Mouse (Mus musculus) midbrain, embryonic 11.5 days (tissue): ENCODE measurements around the gene Fastk. TPM values are rescaled to one million over a fixed set of nuclear protein-coding genes. Genes with fewer than 3 reads are reported as not detected.
"Not testable (repeated sequence)": the region's sequence is repeated elsewhere in the genome, so short reads cannot be mapped to it uniquely, and the experiment has no call there.

Experiments
- ATAC-seq: fragments of 200-750 bp; cut with Nextera tagmentation; 2 replicates; pipeline ENCODE4 v1.8.0; 2017; ENCODE audit warnings: moderate TSS enrichment, moderate library complexity; ENCODE audit not compliant: low FRiP score
- DNase-seq: peaks from one replicate; pipeline ENCODE4 v3.0.0; 2015; ENCODE audit warnings: low spot score; ENCODE audit errors: missing footprints
- H3K27ac ChIP-seq: fragments of 300-500 bp; sonication (generic); 2 replicates; pipeline ENCODE4 v1.5.1; 2014; ENCODE audit warnings: low read depth, low read length
- H3K27me3 ChIP-seq: fragments of 300-500 bp; sonication (generic); 2 replicates; pipeline ENCODE4 v1.6.1; 2014; ENCODE audit warnings: mild to moderate bottlenecking, low read length, moderate library complexity, mixed read lengths; ENCODE audit not compliant: control insufficient read depth, insufficient read depth
- H3K36me3 ChIP-seq: fragments of 300-500 bp; sonication (generic); 2 replicates; pipeline ENCODE4 v1.6.1; 2014; ENCODE audit warnings: mild to moderate bottlenecking, low read length, moderate library complexity, mixed read lengths; ENCODE audit not compliant: control insufficient read depth, insufficient read depth
- H3K4me1 ChIP-seq: fragments of 300-500 bp; sonication (generic); 2 replicates; pipeline ENCODE4 v1.6.1; 2014; ENCODE audit warnings: low read length; ENCODE audit not compliant: control insufficient read depth, insufficient read depth
- H3K4me2 ChIP-seq: fragments of 300-500 bp; sonication (generic); 2 replicates; pipeline ENCODE4 v1.6.1; 2014; ENCODE audit warnings: mild to moderate bottlenecking, moderate library complexity
- H3K4me3 ChIP-seq: fragments of 300-500 bp; sonication (generic); 2 replicates; pipeline ENCODE4 v1.5.1; 2014; ENCODE audit warnings: low read depth, low read length
- H3K9ac ChIP-seq: fragments of 300-500 bp; sonication (generic); 2 replicates; pipeline ENCODE4 v1.6.1; 2014; ENCODE audit warnings: low read length
- H3K9me3 ChIP-seq: fragments of 300-500 bp; sonication (generic); 2 replicates; pipeline ENCODE4 v1.6.1; 2016; ENCODE audit warnings: low read length; ENCODE audit not compliant: control insufficient read depth
- WGBS: fragments of 180-500 bp; shearing (Covaris S2); extraction: QIAGEN DNeasy Blood & Tissue Kit; methylation state at CpG from one replicate; pipeline ENCODE4 v1.1.7; 2014; 5-methylcytosine and 5-hydroxymethylcytosine counted together
- polyA plus RNA-seq: library from polyadenylated mRNA; unstranded; fragments of >200 nt; fragmentation: Nextera tagmentation; extraction: Ambion mirVana; gene quantifications from 2 replicates; pipeline ENCODE4 v1.2.1, GENCODE M21; 2014

Gene Fastk
- polyA plus RNA-seq, 1 experiment from 2014 or later: 84.6 TPM

- Histone ChIP-seq H3K4me1 (no peaks in the 10 kb centered on the region), H3K4me3 (no peak overlapping the region), H3K27me3 (no peaks in the 10 kb centered on the region), H3K9ac (no peak overlapping the region), H3K4me2 (no peak overlapping the region), H3K36me3 (peaks cover 4% of the 10 kb centered on the region; the same call in 1 of the 2 replicates), H3K9me3 (no peaks in the 10 kb centered on the region), H3K27ac (no peak overlapping the region)
- 81% methylated on average over 6 of the region's 6 CpGs for WGBS
- ATAC-seq (no peak), DNase-seq (no peak)
These were observed 40.3 kb downstream of the Fastk start for GRCm38 (mm10) chr5:24404594-24405360.

DNA sequence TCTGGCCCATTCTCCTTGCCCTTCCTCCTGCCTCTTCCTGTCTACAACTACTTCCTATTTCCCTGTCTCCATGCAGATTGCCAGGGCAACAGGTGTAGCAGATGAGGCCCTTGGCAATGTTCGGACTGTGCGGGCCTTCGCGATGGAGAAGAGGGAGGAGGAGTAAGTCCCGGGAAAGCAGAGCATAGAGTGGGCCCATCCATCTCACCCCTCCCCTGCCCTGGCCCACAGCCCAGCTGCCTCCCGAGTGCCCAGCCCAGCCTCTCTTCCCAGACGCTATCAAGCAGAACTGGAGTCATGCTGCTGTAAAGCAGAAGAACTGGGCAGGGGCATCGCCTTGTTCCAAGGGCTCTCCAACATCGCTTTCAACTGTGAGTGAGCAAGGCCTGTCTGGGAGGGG lies 43.1 kb downstream of the Fastk start:
- DNase-seq (no peak), ATAC-seq (no peak)
- WGBS: 89% methylated on average over 9 of the region's 9 CpGs
- Histone ChIP-seq H3K36me3 (peaks cover 4% of the 10 kb centered on the region; the same call in 1 of the 2 replicates), H3K4me1 (no peaks in the 10 kb centered on the region), H3K4me2 (no peak overlapping the region), H3K9ac (no peak overlapping the region), H3K4me3 (no peak overlapping the region), H3K9me3 (no peaks in the 10 kb centered on the region), H3K27me3 (no peaks in the 10 kb centered on the region), H3K27ac (no peak overlapping the region)

- Histone ChIP-seq H3K4me3 (no peak overlapping the region), H3K27me3 (no peaks in the 10 kb centered on the region), H3K4me2 (no peak overlapping the region), H3K9me3 (no peaks in the 10 kb centered on the region), H3K27ac (no peak overlapping the region), H3K36me3 (peaks cover 4% of the 10 kb centered on the region; the same call in 1 of the 2 replicates), H3K4me1 (no peaks in the 10 kb centered on the region), H3K9ac (no peak overlapping the region)
- no peak for ATAC-seq
- no peak for DNase-seq
- WGBS: 93% methylated on average over 5 of the region's 5 CpGs
These were observed 44.0 kb downstream of the Fastk start for GRCm38 (mm10) chr5:24400911-24401605.

DNA sequence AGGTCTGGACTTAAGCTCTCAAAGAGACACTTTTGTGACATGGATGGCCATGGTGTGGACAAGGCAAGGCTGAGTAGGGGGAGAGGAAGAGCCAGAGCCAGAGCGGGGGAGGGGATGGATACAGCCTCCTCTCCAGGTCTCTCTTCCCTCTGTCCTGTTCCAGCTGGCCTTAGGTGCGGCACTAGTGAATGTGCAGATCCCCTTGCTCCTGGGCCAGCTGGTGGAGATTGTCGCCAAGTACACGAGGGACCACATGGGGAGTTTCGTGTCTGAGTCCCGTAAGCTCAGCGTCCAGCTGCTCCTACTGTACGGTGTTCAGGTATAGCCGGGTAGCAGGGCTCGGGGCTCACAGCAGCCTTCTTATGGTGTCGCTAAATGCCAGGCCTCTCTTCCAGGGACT lies 44.7 kb downstream of the Fastk start:
- Histone ChIP-seq H3K27ac (no peak overlapping the region), H3K9ac (no peak overlapping the region), H3K9me3 (no peaks in the 10 kb centered on the region), H3K4me2 (no peak overlapping the region), H3K4me3 (no peak overlapping the region), H3K4me1 (no peaks in the 10 kb centered on the region), H3K36me3 (0 out of 2 replicates have a peak, but pooled peaks cover 2% of the 10 kb centered on the region), H3K27me3 (no peaks in the 10 kb centered on the region)
- DNase-seq (no peak), ATAC-seq (no peak)
- WGBS: 88% methylated on average over 11 of the region's 11 CpGs

GRCm38 (mm10) chr5:24399686-24400085 lies 45.4 kb downstream of the Fastk start:
- Histone ChIP-seq H3K4me1 (peaks cover 2% of the 10 kb centered on the region; the same call in 1 of the 2 replicates), H3K36me3 (0 out of 2 replicates have a peak, but pooled peaks cover 2% of the 10 kb centered on the region), H3K9me3 (no peaks in the 10 kb centered on the region), H3K4me3 (no peak overlapping the region), H3K27me3 (no peaks in the 10 kb centered on the region), H3K4me2 (no peak overlapping the region), H3K27ac (no peak overlapping the region), H3K9ac (no peak overlapping the region)
- ATAC-seq (no peak), DNase-seq (no peak)
- WGBS: 87% methylated on average over 10 of the region's 10 CpGs

DNA sequence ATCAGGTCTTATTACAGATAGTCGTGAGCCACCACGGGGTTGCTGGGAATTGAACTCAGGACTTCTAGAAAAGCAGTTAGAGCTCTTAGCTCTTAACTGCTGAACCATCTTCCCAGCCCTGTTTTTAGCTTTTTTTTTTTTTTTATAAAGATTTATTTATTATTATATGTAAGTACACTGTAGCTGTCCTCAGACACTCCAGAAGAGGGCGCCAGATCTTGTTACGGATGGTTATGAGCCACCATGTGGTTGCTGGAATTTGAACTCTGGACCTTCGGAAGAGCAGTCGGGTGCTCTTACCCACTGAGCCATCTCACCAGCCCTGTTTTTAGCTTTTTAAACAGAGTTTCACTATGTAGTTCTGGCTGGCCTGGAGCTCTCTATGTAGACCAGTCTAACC lies 48.8 kb downstream of the Fastk start:
- not testable (repeated sequence) for H3K4me1 ChIP-seq, H3K9ac ChIP-seq, H3K36me3 ChIP-seq, DNase-seq, H3K27ac ChIP-seq, H3K4me3 ChIP-seq, H3K9me3 ChIP-seq, H3K4me2 ChIP-seq, H3K27me3 ChIP-seq, ATAC-seq
- 88% methylated on average over 6 of the region's 6 CpGs for WGBS

DNA sequence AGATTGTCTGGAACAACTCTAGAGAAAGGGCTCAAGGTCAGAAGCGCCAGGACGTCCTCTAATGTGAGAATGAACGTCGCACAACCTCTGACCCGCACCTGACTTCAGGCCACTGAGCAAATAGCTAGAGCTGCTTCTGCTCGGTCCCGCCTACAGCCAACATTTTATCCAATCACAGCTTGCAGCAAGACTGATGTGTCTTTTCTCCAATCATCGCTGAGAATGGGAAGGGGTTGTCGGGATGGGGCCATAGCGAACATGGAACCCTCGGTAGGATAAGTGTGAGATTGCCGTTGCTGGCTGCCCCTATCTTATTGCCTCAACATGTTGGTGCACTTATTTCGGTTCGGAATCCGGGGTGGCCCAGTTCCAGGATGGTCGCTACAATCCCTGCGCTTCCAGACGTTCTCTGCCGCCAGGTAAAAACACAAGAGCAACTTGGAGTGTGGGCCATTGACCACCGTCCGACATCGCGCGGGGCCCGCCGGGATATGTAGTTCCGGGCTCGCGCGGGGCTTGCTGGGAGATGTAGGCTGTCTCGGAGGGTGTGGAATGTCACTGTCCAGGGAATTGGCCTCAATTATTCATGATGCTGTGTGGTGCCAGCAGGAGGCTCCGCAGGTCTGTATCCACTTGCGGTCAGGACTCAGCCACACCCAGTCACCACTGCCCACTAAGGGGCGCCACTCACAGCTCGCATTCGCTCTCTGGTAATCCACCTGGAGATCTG lies 50.8 kb downstream of the Fastk start:
- peak overlapping the region; percentile 45 for H3K4me2 ChIP-seq
- ATAC-seq (peak; percentile 97), DNase-seq (peak; percentile 100)
- peak overlapping the region; percentile 55 for H3K4me3 ChIP-seq
- H3K4me1 ChIP-seq: peaks cover 7% of the 10 kb centered on the region; the same call in 1 of the 2 replicates
- no peaks in the 10 kb centered on the region for H3K36me3 ChIP-seq
- 2% methylated on average over 36 of the region's 36 CpGs for WGBS
- peak overlapping the region; percentile 66 for H3K9ac ChIP-seq
- H3K27me3 ChIP-seq: no peaks in the 10 kb centered on the region
- H3K27ac ChIP-seq: peak overlapping the region; percentile 22; the same call in 1 of the 2 replicates
- no peaks in the 10 kb centered on the region for H3K9me3 ChIP-seq

- WGBS: 20% methylated on average over 7 of the region's 7 CpGs
- peak within 1 kb of the TSS; percentile 22; the same call in 1 of the 2 replicates for H3K27ac ChIP-seq
These were observed 51.6 kb downstream of the Fastk start, which contains the start of gene Abcb8 for GRCm38 (mm10) chr5:24393392-24393997. Gene Abcb8 (plus strand): TSS chr5:24393663.

More at GRCm38 (mm10) chr5:24393392-24393997, 51.6 kb downstream of the Fastk start, which contains the start of gene Abcb8:
- Histone ChIP-seq H3K27me3 (peaks cover 7% of the 10 kb centered on the region; the same call in 1 of the 2 replicates), H3K36me3 (no peaks in the 10 kb centered on the region), H3K9ac (peak within 1 kb of the TSS; percentile 66), H3K9me3 (no peaks in the 10 kb centered on the region), H3K4me3 (peak within 1 kb of the TSS; percentile 55), H3K4me2 (peak within 1 kb of the TSS; percentile 45), H3K4me1 (peaks cover 8% of the 10 kb centered on the region; the same call in 1 of the 2 replicates)
- ATAC-seq (no peak), DNase-seq (peak; percentile 95)
